Mouse (Mus musculus) liver, adult (tissue): ENCODE measurements around the gene Rmnd1.

ENCODE experiments used
- GATA4 ChIP-seq: IDR thresholded peaks from 2 replicates; pipeline ENCODE4 v1.6.1; 2014; ENCODE audit warnings: mild to moderate bottlenecking, low read length; ENCODE audit not compliant: insufficient replicate concordance

Gene Rmnd1

DNA sequence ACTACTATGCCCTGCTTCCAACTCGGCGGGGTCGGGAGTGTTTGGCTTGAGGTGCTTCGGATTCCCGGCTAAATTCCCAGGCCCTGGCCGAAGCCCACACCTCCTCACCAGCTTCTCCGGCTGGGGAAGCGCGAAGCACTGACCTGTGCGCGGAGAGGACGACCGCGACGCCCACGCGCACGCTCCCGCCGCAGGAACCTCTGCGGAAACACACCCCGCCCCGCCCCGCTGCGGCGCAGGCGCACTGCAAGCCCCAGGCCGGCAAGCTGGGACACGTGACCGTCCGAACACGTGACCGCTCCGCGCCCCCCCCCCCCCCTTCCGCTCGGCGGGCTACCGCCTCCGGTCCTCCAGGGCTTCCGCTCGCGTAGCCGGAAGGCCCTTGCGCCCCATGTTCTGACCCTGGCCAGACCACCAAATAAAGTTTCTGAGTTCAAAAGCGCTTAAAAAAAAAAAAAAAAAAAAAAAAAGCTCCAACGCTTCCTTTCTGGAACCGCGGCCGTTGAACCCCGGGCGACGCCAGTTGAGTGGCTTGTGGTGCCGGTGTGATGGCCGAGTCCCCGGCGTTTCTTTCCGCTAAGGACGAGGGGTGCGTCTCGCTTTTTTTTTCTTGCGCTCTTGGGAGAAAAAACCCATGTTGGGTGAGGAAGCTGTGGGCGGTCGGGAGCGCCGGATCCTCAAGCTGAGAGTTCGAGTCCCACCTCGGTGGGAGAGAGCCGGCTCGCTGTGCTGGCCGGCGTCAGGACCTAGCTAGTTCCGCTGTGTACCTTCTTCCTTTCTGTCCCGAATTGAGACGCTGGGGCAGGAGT, at the start of gene Rmnd1, which contains the start of gene Armt1:
Gene Rmnd1 (minus strand): TSS at position 266 of the 809 bp plus-strand sequence.
Gene Armt1 (plus strand): TSS at position 345 of the 809 bp plus-strand sequence.
- no peak for TF ChIP-seq GATA4

DNA sequence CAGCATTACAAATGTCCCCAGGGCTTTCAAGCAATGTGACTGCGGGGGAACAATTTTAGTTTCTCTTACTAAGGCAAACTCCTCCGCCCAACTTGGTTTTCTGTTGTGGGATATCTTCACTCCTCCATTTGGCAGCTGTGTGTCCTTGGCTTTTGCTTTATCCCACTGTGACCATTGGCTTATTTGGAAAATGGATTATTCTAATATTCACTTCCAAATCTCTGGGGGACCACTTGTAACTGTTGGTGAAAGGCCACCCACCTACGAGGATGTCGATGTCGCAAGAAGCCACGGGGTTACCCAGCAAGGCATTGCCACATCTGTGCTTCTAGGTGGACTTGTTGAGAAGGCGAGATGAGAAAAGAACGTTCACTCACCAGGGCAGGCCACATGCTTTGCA, 49.5 kb upstream of the Rmnd1 start:
- TF ChIP-seq GATA4, result no peak

DNA sequence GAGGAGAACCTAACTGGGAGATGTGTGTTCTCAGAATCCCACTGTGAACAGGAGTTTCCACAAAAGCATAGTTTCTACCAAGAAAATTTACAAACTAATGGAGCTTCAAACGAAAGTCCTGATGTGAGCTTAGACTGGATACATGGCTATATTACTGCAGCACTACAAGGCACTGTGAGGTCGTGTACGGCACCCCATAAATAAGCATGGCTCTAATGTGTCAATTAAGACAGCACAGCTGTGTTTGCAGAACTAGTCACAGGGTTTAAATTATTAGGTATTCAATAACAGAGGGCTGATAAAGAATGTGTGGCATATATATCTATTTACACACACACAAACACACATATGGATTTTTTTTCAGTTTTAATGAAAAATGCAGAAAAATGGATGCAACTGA, 48.7 kb upstream of the Rmnd1 start:
- TF ChIP-seq GATA4, result no peak

DNA sequence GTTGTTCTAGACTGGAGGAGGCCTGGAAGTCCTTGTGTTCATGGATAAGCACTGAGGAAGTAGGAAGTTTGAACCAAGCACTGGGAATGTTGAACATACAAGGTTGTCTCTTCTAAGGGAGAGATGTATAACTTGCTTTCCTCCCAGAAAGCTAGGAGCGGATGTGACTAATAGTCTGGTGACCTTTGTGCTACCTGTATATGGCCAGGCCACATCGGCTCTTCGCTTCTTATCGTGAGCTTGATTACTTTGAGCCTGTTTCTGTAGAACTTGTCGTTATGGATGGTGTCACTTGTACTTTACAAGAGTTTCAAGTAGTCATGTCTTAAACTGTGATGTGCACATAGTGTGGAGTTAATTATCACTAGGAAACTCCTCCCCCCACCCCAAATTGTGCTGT, 44.4 kb upstream of the Rmnd1 start:
- no peak for TF ChIP-seq GATA4

DNA sequence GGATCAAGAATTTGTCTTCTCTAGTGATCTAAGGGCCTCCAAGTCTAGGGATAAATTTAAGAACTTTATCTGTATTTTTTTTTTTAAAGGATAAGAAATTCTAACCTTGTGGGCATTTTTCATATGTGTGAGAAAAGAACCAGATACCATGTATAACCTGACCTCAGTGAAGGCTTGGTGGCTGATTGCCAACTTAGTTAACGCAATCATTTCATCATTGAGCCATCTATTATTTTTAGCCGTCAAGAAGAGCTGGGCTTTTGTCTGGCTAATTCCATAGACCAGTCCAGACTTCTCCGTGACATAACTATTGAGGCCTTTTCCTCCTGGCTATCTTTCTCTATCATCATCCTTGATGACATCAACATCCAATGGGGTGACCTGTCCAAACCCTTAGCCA, 43.2 kb upstream of the Rmnd1 start:
- no peak for TF ChIP-seq GATA4

DNA sequence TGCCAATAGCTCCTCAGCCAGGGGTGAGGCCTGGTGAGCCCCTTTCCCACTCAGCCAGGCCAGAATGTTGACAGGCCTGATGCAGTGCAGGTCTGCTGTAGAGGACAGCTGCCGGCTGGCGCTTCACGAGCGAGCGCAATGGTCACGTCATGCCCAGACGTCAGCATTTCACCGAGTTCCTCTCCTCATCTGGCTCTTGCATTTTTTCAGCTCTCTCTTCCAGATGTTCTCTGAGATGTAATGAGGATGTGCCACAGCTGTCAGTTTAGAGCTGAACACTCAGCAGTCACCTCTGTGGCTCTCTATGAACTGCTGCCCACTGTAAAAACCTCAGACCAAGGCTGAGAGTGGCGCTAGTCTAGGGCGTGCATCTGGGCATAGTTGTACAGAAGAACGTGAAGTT, 41.4 kb upstream of the Rmnd1 start:
- TF ChIP-seq GATA4, result no peak

DNA sequence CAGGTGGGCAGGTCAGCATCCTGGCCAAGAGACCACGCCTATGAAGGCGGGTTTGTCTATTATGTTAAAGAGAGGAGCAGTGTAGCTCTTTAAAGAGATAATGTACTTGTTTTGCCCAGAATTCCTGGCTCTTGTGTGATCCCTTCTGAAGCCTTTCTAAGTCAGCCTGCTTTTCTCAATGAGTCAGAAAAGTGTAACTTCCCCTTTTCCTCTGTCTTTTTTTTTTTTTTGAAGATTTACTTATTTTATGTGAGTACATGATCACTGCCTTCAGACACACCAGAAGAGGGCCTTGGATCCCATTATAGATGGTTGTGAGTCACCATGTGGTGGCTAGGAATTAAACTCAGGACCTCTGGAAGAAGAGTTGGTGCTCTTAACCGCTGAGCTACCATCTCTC, 37.2 kb upstream of the Rmnd1 start:
- no peak for TF ChIP-seq GATA4

DNA sequence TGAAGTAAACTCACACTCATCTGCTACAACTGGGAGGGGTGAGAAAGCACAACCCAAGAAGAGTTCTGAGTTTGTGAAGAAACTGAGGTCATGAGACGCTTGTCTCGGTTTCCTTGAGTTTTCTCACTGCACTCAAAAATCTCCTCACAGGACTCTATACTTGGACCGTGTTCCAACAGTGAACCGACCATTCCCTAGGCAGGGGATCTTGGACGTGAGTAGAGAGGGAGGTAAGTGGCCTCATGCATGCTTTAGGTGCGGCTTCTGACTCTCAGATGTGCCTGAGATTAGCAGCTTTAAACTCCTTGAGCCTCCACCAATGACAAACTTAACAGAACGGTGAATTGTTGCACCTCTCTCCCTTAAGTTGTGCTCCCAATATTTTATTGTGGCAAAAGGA, 33.6 kb upstream of the Rmnd1 start:
- no peak for TF ChIP-seq GATA4

DNA sequence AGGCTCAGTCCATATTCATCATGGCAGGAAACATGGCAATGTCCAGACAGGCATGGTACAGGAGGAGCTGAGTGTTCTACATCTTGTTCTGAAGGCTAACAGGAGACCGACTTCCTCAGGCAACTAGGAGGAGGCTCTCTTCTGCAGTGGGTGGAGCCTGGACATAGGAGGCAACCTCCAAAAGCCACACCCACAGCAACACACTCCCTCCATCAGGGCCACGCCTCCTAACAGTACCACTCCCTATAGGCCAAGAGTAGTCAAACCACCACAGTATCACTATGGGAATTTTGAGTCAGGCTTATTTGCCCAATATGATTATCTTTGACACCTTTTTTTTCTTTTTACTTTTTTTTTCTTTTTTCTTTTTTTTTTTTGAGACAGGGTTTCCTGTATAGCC, 28.0 kb upstream of the Rmnd1 start:
- no peak for TF ChIP-seq GATA4

DNA sequence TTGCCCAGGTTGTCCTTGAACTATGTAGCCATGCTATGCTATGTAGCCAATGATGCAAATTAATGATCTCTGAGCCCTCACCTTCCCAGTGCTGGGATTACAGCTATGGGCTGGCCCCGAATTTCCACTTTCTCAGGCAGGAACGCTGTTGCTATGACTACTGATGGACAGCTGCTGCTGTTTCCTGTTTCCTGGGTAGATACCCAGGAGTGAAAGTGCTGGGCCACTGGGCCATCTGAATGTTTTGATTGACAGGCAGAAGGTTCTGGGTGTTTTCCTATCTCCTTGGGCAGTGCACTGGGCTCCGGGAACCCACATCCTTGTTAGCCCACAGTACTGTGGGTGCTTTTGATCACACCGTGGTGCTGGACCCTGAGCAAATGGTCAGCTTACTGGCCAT, 24.2 kb upstream of the Rmnd1 start:
- TF ChIP-seq GATA4, result no peak

DNA sequence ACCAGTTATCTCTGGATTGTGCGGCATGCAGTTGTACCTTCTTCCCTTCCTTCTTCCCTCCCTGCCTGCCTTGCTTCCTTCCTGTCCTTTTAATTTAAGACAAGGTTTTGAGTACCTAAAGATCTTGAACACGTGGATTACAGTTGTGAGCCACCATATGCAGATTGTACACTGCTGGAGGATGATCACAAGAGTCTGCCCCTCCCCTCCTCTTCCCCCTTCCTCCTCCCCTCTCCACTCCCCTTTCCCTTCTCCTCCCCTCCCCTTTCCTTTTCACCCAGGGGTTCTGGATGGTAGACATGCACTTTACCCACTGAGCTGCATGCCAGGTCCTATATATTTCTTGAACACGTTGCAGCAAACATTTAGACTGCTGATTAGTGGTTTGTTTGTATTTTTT, 3.2 kb upstream of the Rmnd1 start:
- TF ChIP-seq GATA4, result no peak

DNA sequence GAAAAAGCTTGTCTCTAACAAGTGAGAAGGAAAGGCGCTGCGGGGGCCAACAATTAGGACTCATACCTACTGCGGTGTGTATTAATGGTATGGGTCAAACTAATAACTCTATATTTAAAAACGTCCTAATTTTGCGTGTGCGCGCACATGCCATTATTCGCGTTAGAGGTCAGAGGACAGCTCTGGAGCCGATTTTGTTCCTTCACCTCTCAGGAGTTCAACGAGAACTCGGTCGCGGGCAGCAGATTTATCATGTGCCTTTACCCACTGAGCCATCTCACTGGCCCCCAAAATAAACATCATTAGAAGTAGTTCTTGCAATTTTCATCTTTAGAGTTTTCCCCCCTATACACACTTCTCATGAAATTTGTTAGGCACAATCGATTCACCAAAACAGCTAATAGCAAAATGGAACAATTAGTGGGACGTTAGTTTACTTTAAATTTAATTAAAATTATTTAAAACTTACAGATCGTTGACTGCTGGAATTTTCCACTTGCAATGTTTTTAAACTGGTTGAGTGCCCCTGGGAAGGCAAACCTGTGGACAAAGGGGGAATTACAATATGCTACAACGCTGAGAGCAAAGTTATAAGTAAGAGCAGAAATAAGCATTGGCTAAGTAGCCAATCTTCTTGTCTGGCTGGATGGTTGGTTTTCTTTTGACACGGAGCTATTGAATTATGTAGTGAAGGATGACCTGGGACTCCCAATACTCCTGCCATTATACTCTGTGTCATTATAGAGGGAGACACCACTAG, 988 bp upstream of the Rmnd1 start:
- TF ChIP-seq GATA4, result no peak

DNA sequence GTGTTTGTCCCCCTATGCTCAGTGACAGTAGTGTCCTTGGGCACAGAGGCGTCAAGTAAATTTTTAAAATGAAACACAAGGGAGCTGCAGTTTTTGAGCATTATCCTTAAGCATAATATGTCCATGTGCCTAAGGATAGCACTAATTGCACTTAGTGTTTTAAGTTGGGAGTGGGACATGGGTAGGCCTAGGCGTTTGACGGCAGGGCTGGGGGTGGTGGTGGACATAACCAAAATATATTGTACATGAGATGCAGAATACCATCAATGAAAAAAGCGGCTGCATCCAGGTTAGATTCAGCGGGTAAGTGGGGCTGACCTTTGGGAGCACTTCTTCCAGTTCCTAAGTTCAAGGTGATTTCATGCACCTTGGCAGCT, 454 bp downstream of the Rmnd1 start:
- no peak for TF ChIP-seq GATA4

DNA sequence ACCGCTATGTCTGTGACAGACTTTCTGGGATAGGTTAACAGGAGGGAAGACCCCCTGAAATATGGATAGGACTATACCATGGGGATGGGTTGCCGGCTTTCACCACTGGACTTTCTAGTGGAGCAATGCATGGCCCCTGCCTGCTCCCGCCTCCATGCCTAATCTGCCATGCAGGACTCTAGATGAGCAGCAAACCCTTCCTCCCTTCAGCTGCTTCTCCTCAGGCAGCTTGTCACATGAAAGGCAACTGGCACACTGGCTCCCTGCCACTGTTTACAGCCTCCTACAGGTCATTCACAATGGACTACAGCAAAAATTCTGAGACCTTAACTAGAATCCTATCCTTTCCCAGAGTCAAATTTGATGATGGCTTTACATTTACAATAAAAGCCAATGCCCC, 1.4 kb downstream of the Rmnd1 start:
- no peak for TF ChIP-seq GATA4

DNA sequence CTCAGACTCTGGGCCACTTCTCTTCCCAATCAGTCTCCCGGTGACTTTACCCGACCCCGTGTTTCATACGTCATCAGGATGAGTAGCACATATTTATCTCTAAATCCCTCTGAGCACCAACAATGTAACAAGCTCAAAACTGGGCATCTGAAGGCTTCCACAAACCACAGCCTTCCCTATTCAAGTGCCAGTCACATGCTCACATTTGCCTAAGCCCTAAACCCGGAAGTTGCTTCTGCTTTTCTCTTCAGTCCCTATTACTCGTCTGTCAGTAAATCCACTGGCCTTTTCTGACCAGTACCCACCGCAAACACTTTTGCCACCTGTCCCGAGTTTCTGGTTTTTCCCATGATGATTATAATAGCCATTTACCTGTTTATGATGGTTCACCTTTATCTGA, 1.8 kb downstream of the Rmnd1 start:
- TF ChIP-seq GATA4, result no peak

DNA sequence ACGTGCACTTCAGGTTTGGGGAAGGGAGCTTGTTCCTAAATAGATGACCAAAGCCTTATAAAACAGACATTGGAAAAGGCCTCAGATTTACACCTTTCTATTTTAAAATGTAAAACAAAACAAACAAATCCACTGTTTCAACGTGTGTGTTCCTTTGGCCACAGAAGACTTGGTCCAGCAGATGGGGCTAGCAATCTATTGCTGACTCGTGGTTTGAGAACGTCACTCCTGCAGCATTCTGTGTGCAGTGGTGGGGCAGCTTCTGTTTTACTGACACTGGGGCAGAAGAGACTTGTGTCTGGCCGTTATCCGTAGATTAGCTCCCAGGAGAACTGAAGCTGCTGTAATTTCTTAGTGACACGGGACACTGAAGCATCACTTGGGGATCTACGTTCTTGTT, 6.9 kb downstream of the Rmnd1 start:
- no peak for TF ChIP-seq GATA4
